8 mouse cellular contexts compared by ENCODE assay signal in genomic region chr7:75642846-75643563, GRCm38 (mm10).
DNase-seq lines count a peak whose midpoint lies in the region; ATAC-seq and TF ChIP-seq lines count a peak whose summit lies in the region.
"Had no signal": no experiment of that assay in that cellular context is flagged by ENCODE, and none has a peak within 500 bp of the region (broad histone marks: within the 10 kb centered on the region; RNA-seq: fewer than 3 reads in every experiment).

No protein-coding gene starts in this region.

- no peaks in the 10 kb centered on the region for H3K9me3 ChIP-seq in forebrain, postnatal 0 days (ENCODE audit: low read length)
- H3K9me3 ChIP-seq in liver, embryonic 14.5 days (ENCODE audit: control insufficient read depth, low read length) = no peaks in the 10 kb centered on the region

- no peaks in the 10 kb centered on the region for H3K36me3 ChIP-seq in testis, adult 2 months (ENCODE audit: control insufficient read depth, insufficient read depth, low read length)
- H3K36me3 ChIP-seq in forebrain, postnatal 0 days (ENCODE audit: insufficient read depth) = no peaks in the 10 kb centered on the region
- H3K36me3 ChIP-seq in liver, embryonic 14.5 days (replicated peaks; ENCODE audit: control insufficient read depth, insufficient read depth, low read depth) = no peaks in the 10 kb centered on the region; the same call in 1 of the 2 replicates

- TF ChIP-seq CTCF in testis, adult 2 months (IDR thresholded peaks at IDR 0.05; ENCODE audit: control insufficient read depth, insufficient read depth, insufficient replicate concordance, low read depth, low read length) = no peak
- no peak for TF ChIP-seq CTCF in forebrain, postnatal 0 days (IDR thresholded peaks at IDR 0.05; ENCODE audit: low read depth)
- no peak for TF ChIP-seq CTCF in liver, embryonic 14.5 days (IDR thresholded peaks at IDR 0.05; ENCODE audit: low read depth)

- H3K27ac ChIP-seq in testis, adult 2 months (ENCODE audit: control insufficient read depth, insufficient read depth, low read depth, low read length) = peak overlapping the region; percentile 42; the same call in 1 of the 2 replicates
- H3K27ac ChIP-seq in forebrain, postnatal 0 days (ENCODE audit: low read depth, low read length) = peak overlapping the region; percentile 36; the same call in 1 of the 2 replicates
- no peak overlapping the region for H3K27ac ChIP-seq in liver, embryonic 14.5 days

- TF ChIP-seq POLR2A in testis, adult 2 months (IDR thresholded peaks at IDR 0.05; ENCODE audit: control insufficient read depth, low read depth, low read length) = no peak

- TF ChIP-seq EP300 in liver, embryonic 14.5 days (IDR thresholded peaks at IDR 0.05; ENCODE audit: low read depth) = no peak

- ATAC-seq in forebrain, postnatal 0 days = 0 out of 2 replicates have a peak, but pooled peaks have one; percentile 35
- no peak for ATAC-seq in liver, embryonic 14.5 days (ENCODE audit: insufficient read depth)

- peak overlapping the region; percentile 37 for H3K4me3 ChIP-seq in testis, adult 2 months (ENCODE audit: control insufficient read depth, low read depth, low read length)
- peak overlapping the region; percentile 33 for H3K4me3 ChIP-seq in forebrain, postnatal 0 days (ENCODE audit: low read depth, low read length)
- no peak overlapping the region for H3K4me3 ChIP-seq in liver, embryonic 14.5 days (ENCODE audit: insufficient read depth in 1 of 2, low read depth in 2 of 2, low read length in 2 of 2)

- 32% methylated on average over 15 of the region's 16 CpGs for WGBS in forebrain, postnatal 0 days
- 67% methylated on average over 16 of the region's 16 CpGs for WGBS in liver, embryonic 14.5 days (ENCODE audit: insufficient replicate concordance)

- H3K9ac ChIP-seq in forebrain, postnatal 0 days = peak overlapping the region; percentile 42; the same call in 1 of the 2 replicates
- no peak overlapping the region for H3K9ac ChIP-seq in liver, embryonic 14.5 days (replicated peaks)

- no peak for DNase-seq in testis, postnatal 10 days (ENCODE audit: low spot score)
- DNase-seq in forebrain, postnatal 0 days = peak; percentile 44
- no peak for DNase-seq in liver, embryonic 14.5 days (ENCODE audit: low read depth in 3 of 3, low spot score in 3 of 3)
- no peak for DNase-seq in right cerebral cortex, postnatal 25 days
- no peak for DNase-seq in thymus, postnatal 10 days (ENCODE audit: low spot score in 2 of 2)
- no peak for DNase-seq in testis, postnatal 14 days (ENCODE audit: low spot score)
- DNase-seq: thymus, adult 18-20 months had no signal

- no peaks in the 10 kb centered on the region for H3K4me1 ChIP-seq in testis, adult 2 months (ENCODE audit: control insufficient read depth, insufficient read depth, low read length)
- H3K4me1 ChIP-seq in forebrain, postnatal 0 days (ENCODE audit: insufficient read depth) = 0 out of 2 replicates have a peak, but pooled peaks cover 3% of the 10 kb centered on the region
- peaks cover 8 to 17% of the 10 kb centered on the region in 2 experiments for H3K4me1 ChIP-seq in liver, embryonic 14.5 days (replicated peaks; ENCODE audit: control insufficient read depth in 2 of 2, insufficient read depth in 2 of 2, low read length in 1 of 2)

- H3K4me2 ChIP-seq in forebrain, postnatal 0 days (ENCODE audit: low read depth) = peak overlapping the region; percentile 55
- peak overlapping the region; percentile 37; the same call in 1 of the 2 replicates for H3K4me2 ChIP-seq in liver, embryonic 14.5 days (ENCODE audit: low read depth)

- H3K27me3 ChIP-seq in testis, adult 2 months (ENCODE audit: control insufficient read depth, insufficient read depth, low read length) = no peaks in the 10 kb centered on the region
- H3K27me3 ChIP-seq in forebrain, postnatal 0 days (ENCODE audit: insufficient read depth, low read length) = no peaks in the 10 kb centered on the region
- H3K27me3 ChIP-seq in liver, embryonic 14.5 days (ENCODE audit: control insufficient read depth, insufficient read depth, low read length) = no peaks in the 10 kb centered on the region

Comparison
In these comparisons a context has a peak if more than half of its experiments do, and no peak if none do; other contexts are left out.
1. H3K4me3 ChIP-seq: peak in testis, adult 2 months (single experiment) and forebrain, postnatal 0 days (single experiment); none in liver, embryonic 14.5 days (0 of 2).